Mouse (Mus musculus): ENCODE data around the gene Relt.

DNA sequence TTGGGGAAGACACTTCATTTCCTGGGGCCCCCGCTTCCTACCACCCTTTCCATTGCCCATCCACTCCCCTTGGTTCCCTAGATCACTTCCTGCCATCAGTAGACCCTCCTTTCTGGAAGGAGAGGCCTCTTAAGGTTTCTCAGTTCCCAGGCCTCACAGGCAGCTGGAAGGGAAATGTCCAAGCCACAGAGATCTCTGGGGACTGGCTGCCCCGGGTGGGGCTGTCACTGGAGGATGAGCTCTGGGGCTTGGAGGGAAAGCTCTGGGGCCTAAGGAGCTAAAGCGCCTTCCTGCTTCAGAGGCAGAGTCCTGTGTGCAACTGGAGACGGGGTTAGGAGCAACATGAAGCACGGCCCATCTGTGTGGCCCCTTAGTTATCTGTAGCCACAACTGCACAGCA, 41.4 kb upstream of the Relt start:
- no peak for TF ChIP-seq CHD2 (IDR thresholded peaks at IDR 0.05; ENCODE audit: low read depth, low read length)
- no peak for TF ChIP-seq ZNF384 (IDR thresholded peaks at IDR 0.05; ENCODE audit: low read depth, low read length)
